Mouse (Mus musculus) adrenal gland (tissue): Measurements from ENCODE around the gene Adcy2.

ENCODE experiments used
- intact Hi-C: fragments of 180-260 bp; cut with DNase I; formaldehyde crosslinking; loops from one replicate; pipeline ENCODE4 v1.15.1; 2025

Adcy2 gene

GRCm38 (mm10) chr13:68572966-68573913 is 426.1 kb downstream of the Adcy2 start:
- intact Hi-C loops = no loop called here

- intact Hi-C loops = no loop called here
These were observed 427.1 kb downstream of the Adcy2 start for GRCm38 (mm10) chr13:68572247-68572646.
